Mouse (Mus musculus): Measurements from ENCODE around the gene Gm29133. TPM values are rescaled to one million over a fixed set of nuclear protein-coding genes. Genes with fewer than 3 reads are reported as not detected.

Gene Gm29133
- polyA plus RNA-seq (2015; fragmentation: Nextera tagmentation; extraction: Ambion mirVana): not detected in 2 replicates

DNA sequence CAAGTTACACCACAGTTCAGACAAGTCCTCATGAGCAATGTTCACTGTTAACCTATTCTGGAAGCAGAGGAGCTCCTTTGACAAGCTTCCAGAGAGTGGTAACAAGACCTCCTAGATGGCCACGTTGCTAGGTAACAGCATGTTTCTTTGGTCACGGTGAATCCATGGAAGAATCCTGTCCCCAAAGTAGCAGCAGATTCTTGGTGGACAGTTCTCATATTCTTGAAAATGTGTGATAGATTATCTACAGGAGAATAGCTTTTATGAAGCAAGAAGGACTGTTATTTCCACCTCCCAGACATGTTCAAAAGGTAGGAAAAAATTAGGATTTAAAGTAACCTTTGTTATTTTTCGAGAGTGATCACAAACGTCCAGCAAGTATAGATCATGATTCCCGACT, at the start of gene Gm29133:
Gm29133 (plus strand) TSS at position 301 of the 400 bp plus-strand sequence.
- no peak for ATAC-seq
- no peak for TF ChIP-seq CTCF (IDR thresholded peaks at IDR 0.05; ENCODE audit: low read depth)
- Histone ChIP-seq H3K4me2 (replicated peaks; ENCODE audit: low read depth) (no peak within 1 kb of the TSS), H3K9me3 (ENCODE audit: control insufficient read depth) (no peaks in the 10 kb centered on the region), H3K4me1 (replicated peaks; ENCODE audit: control insufficient read depth, insufficient read depth, low read length) (no peaks in the 10 kb centered on the region), H3K27ac (ENCODE audit: low read depth, low read length) (no peak within 1 kb of the TSS), H3K4me3 (ENCODE audit: low read depth, low read length) (no peak within 1 kb of the TSS), H3K9ac (ENCODE audit: low read depth, low read length) (no peak within 1 kb of the TSS), H3K27me3 (replicated peaks; ENCODE audit: control insufficient read depth, insufficient read depth, low read length) (no peaks in the 10 kb centered on the region), H3K36me3 (ENCODE audit: control insufficient read depth, insufficient read depth) (no peaks in the 10 kb centered on the region)
- 69% methylated on average over 5 of the region's 5 CpGs for WGBS

DNA sequence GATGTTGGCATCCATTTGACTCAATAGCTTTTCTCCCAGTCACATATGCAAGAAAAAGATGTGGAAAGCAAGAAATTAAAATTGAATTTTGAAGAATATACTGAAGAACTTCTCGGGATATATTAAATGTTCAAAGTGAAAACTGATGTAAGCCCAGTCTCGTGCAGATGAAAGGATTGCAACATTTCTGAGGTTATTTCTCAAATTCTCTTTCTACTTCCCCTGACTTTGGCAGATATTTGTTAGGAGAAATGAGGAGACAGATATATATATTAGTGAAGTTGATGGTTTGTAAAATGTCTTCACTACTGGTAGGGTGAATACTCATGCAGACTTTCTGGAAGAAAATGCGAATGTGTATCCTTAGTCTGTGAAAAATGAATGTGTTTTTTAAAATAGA, 48.9 kb upstream of the Gm29133 start:
- ATAC-seq: no peak
- TF ChIP-seq CTCF (IDR thresholded peaks at IDR 0.05; ENCODE audit: low read depth): no peak
- no peak overlapping the region for H3K4me3 ChIP-seq (ENCODE audit: low read depth, low read length)
- H3K4me1 ChIP-seq (replicated peaks; ENCODE audit: control insufficient read depth, insufficient read depth, low read length): no peaks in the 10 kb centered on the region
- H3K27me3 ChIP-seq (replicated peaks; ENCODE audit: control insufficient read depth, insufficient read depth, low read length): no peaks in the 10 kb centered on the region
- H3K9me3 ChIP-seq (ENCODE audit: control insufficient read depth): no peaks in the 10 kb centered on the region
- H3K9ac ChIP-seq (ENCODE audit: low read depth, low read length): no peak overlapping the region
- 84% methylated on average over 3 of the region's 3 CpGs for WGBS
- H3K36me3 ChIP-seq (ENCODE audit: control insufficient read depth, insufficient read depth): no peaks in the 10 kb centered on the region
- no peak overlapping the region for H3K4me2 ChIP-seq (replicated peaks; ENCODE audit: low read depth)
- H3K27ac ChIP-seq (ENCODE audit: low read depth, low read length): no peak overlapping the region

- Histone ChIP-seq H3K27ac (ENCODE audit: low read depth, low read length) (no peak overlapping the region), H3K9ac (ENCODE audit: low read depth, low read length) (no peak overlapping the region), H3K4me2 (replicated peaks; ENCODE audit: low read depth) (no peak overlapping the region), H3K36me3 (ENCODE audit: control insufficient read depth, insufficient read depth) (no peaks in the 10 kb centered on the region), H3K9me3 (ENCODE audit: control insufficient read depth) (no peaks in the 10 kb centered on the region), H3K4me3 (ENCODE audit: low read depth, low read length) (no peak overlapping the region), H3K27me3 (replicated peaks; ENCODE audit: control insufficient read depth, insufficient read depth, low read length) (no peaks in the 10 kb centered on the region), H3K4me1 (replicated peaks; ENCODE audit: control insufficient read depth, insufficient read depth, low read length) (no peaks in the 10 kb centered on the region)
- ATAC-seq: no peak
- WGBS: 79% methylated on average over 3 of the region's 3 CpGs
- no peak for TF ChIP-seq CTCF (IDR thresholded peaks at IDR 0.05; ENCODE audit: low read depth)
Measured at GRCm38 (mm10) chr3:75701336-75701735, 46.7 kb upstream of the Gm29133 start.

GRCm38 (mm10) chr3:75706536-75706935, 41.5 kb upstream of the Gm29133 start:
- no peaks in the 10 kb centered on the region for H3K36me3 ChIP-seq (ENCODE audit: control insufficient read depth, insufficient read depth)
- no peak for ATAC-seq
- H3K27ac ChIP-seq (ENCODE audit: low read depth, low read length): no peak overlapping the region
- 61% methylated on average over 3 of the region's 3 CpGs for WGBS
- H3K9ac ChIP-seq (ENCODE audit: low read depth, low read length): no peak overlapping the region
- H3K27me3 ChIP-seq (replicated peaks; ENCODE audit: control insufficient read depth, insufficient read depth, low read length): no peaks in the 10 kb centered on the region
- H3K4me1 ChIP-seq (replicated peaks; ENCODE audit: control insufficient read depth, insufficient read depth, low read length): no peaks in the 10 kb centered on the region
- no peak overlapping the region for H3K4me2 ChIP-seq (replicated peaks; ENCODE audit: low read depth)
- no peak overlapping the region for H3K4me3 ChIP-seq (ENCODE audit: low read depth, low read length)
- no peaks in the 10 kb centered on the region for H3K9me3 ChIP-seq (ENCODE audit: control insufficient read depth)
- TF ChIP-seq CTCF (IDR thresholded peaks at IDR 0.05; ENCODE audit: low read depth): no peak

DNA sequence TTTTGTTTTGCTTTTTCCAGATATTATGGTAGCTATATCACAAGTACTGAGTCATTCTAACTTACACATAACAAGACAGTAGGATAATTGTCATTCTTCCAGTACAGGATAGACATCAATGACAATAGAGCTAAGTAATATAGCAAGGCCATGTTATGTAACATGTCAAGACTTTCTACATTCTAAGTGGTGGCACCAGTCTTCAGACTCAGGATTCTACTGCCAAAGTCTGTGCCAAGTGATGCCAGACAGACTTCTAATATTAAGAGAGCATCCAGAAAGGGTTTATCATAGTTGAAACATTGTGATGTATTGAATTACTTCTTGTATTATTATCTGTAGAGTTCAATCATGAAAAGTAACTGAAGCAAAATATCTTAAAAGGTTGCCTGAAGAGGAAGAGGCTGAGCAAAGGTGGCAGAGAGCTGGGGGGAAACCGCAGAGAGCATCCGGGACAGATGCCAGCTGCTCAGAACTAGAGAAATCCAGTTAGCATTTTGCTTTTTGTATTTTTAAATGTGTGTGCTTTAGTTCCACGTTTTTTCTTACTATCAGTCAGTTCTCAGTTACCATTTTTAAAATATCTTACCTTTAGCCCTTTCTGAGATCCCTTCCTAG, 34.2 kb upstream of the Gm29133 start:
- no peaks in the 10 kb centered on the region for H3K4me1 ChIP-seq (replicated peaks; ENCODE audit: control insufficient read depth, insufficient read depth, low read length)
- no peak overlapping the region for H3K27ac ChIP-seq (ENCODE audit: low read depth, low read length)
- H3K9ac ChIP-seq (ENCODE audit: low read depth, low read length): no peak overlapping the region
- no peaks in the 10 kb centered on the region for H3K36me3 ChIP-seq (ENCODE audit: control insufficient read depth, insufficient read depth)
- H3K27me3 ChIP-seq (replicated peaks; ENCODE audit: control insufficient read depth, insufficient read depth, low read length): no peaks in the 10 kb centered on the region
- no peak for ATAC-seq
- no peaks in the 10 kb centered on the region for H3K9me3 ChIP-seq (ENCODE audit: control insufficient read depth)
- 60% methylated on average over 3 of the region's 3 CpGs for WGBS
- no peak overlapping the region for H3K4me3 ChIP-seq (ENCODE audit: low read depth, low read length)
- H3K4me2 ChIP-seq (replicated peaks; ENCODE audit: low read depth): no peak overlapping the region
- TF ChIP-seq CTCF (IDR thresholded peaks at IDR 0.05; ENCODE audit: low read depth): no peak

DNA sequence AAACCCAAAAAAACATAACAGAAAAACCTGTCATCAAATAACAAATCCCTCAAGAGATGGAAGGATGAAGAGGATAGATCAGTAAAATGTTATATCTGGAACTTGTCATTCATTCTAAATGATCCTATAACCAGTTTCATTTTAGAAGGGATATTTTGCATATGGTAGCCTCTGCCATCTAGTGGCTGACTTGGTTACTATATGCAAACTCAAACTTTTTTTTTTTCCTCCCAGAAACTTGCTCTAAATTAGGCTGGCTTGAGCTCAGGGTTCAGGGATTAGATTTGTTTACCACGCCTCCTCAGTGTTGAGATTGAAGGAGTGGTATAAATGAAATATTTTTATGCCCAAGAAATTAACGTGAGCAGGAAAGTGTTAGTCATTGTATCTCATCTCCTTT, 27.3 kb upstream of the Gm29133 start:
- H3K9ac ChIP-seq (ENCODE audit: low read depth, low read length): no peak overlapping the region
- H3K36me3 ChIP-seq (ENCODE audit: control insufficient read depth, insufficient read depth): no peaks in the 10 kb centered on the region
- H3K4me3 ChIP-seq (ENCODE audit: low read depth, low read length): no peak overlapping the region
- H3K27me3 ChIP-seq (replicated peaks; ENCODE audit: control insufficient read depth, insufficient read depth, low read length): no peaks in the 10 kb centered on the region
- WGBS: 24% methylated on average over 2 of the region's 2 CpGs
- no peaks in the 10 kb centered on the region for H3K9me3 ChIP-seq (ENCODE audit: control insufficient read depth)
- peak; percentile 76 for TF ChIP-seq CTCF (IDR thresholded peaks at IDR 0.05; ENCODE audit: low read depth)
- no peak overlapping the region for H3K27ac ChIP-seq (ENCODE audit: low read depth, low read length)
- no peak overlapping the region for H3K4me2 ChIP-seq (replicated peaks; ENCODE audit: low read depth)
- no peaks in the 10 kb centered on the region for H3K4me1 ChIP-seq (replicated peaks; ENCODE audit: control insufficient read depth, insufficient read depth, low read length)
- ATAC-seq: no peak

Data from intestine, postnatal 0 days (tissue).